Mouse (Mus musculus) lung, embryonic 16.5 days (tissue): ENCODE results near the gene Hmga2. TPM values are rescaled to one million over a fixed set of nuclear protein-coding genes. Genes with fewer than 3 reads are reported as not detected.

Experiments used
- ATAC-seq: fragments of 200-750 bp; cut with Nextera tagmentation; 2 replicates; pipeline ENCODE4 v1.8.0; 2017; ENCODE audit warnings: low read depth, mild to moderate bottlenecking, moderate library complexity
- H3K27ac ChIP-seq: fragments of 300-500 bp; sonication (generic); 2 replicates; pipeline ENCODE4 v1.5.1; 2014; ENCODE audit warnings: mild to moderate bottlenecking, control low read depth, low read length
- H3K27me3 ChIP-seq: fragments of 300-500 bp; sonication (generic); 2 replicates; pipeline ENCODE4 v1.6.1; 2014; ENCODE audit warnings: low read depth, low read length, mixed read lengths; ENCODE audit not compliant: control insufficient read depth, insufficient read depth
- H3K36me3 ChIP-seq: fragments of 300-500 bp; sonication (generic); 2 replicates; pipeline ENCODE4 v1.6.1; 2014; ENCODE audit warnings: low read length; ENCODE audit not compliant: control insufficient read depth, insufficient read depth
- H3K4me1 ChIP-seq: fragments of 300-500 bp; sonication (generic); replicated peaks from 2 replicates; pipeline ENCODE4 v1.6.1; 2014; ENCODE audit warnings: low read length, mixed read lengths; ENCODE audit not compliant: control insufficient read depth, insufficient read depth
- H3K4me2 ChIP-seq: fragments of 300-500 bp; sonication (generic); 2 replicates; pipeline ENCODE4 v1.6.1; 2014; ENCODE audit warnings: low read depth, low read length, control low read depth
- H3K4me3 ChIP-seq: fragments of 300-500 bp; sonication (generic); 2 replicates; pipeline ENCODE4 v1.5.1; 2014; ENCODE audit warnings: mild to moderate bottlenecking, low read length, control low read depth
- H3K9ac ChIP-seq: fragments of 300-500 bp; sonication (generic); 2 replicates; pipeline ENCODE4 v1.6.1; 2014; ENCODE audit warnings: low read length, control low read depth
- H3K9me3 ChIP-seq: fragments of 300-500 bp; sonication (generic); 2 replicates; pipeline ENCODE4 v1.6.1; 2016; ENCODE audit warnings: low read length; ENCODE audit not compliant: control insufficient read depth
- WGBS: fragments of 180-500 bp; shearing (Covaris S2); extraction: QIAGEN DNeasy Blood & Tissue Kit; methylation state at CpG from one replicate; pipeline ENCODE4 v1.1.7; 2014; 5-methylcytosine and 5-hydroxymethylcytosine counted together
- polyA plus RNA-seq: library from polyadenylated mRNA; unstranded; fragments of >200 nt; fragmentation: Nextera tagmentation; extraction: Ambion mirVana; gene quantifications from 2 replicates; pipeline ENCODE4 v1.2.1, GENCODE M21; 2015

Hmga2 gene
- 5.5 and 6.1 TPM in 2 replicates for polyA plus RNA-seq

DNA sequence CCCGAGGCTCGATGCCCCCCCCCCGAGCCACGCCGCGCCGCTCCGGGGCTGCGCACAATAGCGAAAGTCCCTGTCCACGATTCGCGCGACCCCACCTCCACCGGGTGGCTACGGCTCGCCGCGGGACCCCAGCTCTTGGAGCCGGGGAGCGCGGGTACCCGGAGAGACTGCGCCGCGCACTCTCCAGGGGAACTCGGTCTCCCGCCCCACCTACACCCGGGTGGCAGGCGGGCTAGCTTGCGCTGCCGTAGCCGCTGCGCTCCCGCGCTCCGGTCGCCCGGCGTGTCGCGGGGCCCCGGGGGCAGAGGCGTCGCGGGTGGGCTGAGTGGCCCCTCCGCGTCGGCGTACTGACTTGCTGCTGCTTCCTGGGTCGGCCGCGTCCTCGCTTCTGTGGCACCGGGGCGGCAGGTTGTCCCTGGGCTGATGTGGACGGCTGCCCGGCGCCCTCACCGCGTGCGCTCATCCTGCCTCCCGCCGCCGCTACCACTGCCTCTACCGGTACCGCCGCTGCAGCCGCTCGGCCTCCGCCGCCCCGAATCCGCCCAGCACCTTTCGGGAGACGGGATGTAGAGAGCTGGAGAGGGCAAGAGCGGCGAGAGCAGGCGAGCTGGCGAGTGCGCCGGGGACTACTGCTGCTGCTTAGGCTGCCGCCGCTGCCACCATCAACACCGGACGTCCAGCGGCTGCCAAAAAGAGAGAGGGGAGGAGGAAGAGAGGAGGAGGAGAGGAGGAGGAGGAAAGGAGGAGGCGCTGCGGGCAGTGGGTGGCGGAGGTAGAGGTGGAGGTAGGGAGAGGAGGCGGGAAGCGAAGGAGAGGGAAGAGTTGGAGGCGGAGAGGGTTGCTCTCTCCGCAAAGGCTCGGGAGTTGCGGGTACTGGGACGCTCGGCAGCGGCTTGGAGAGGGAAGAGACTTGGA lies at the start of gene Hmga2:
Hmga2 (minus strand) TSS at position 869 of the 915 bp plus-strand sequence.
- peak within 1 kb of the TSS; percentile 97 for H3K4me2 ChIP-seq
- no peaks in the 10 kb centered on the region for H3K9me3 ChIP-seq
- peak within 1 kb of the TSS; percentile 89 for H3K9ac ChIP-seq
- H3K4me1 ChIP-seq, result peaks cover 6% of the 10 kb centered on the region; the same call in 1 of the 2 replicates
- under 1% methylated on average over 92 of the region's 99 CpGs for WGBS
- ATAC-seq, result peak; percentile 75
- no peaks in the 10 kb centered on the region for H3K36me3 ChIP-seq
- H3K27ac ChIP-seq, result peak within 1 kb of the TSS; percentile 93
- H3K4me3 ChIP-seq, result peak within 1 kb of the TSS; percentile 79
- H3K27me3 ChIP-seq, result peaks cover 2% of the 10 kb centered on the region; the same call in 1 of the 2 replicates

DNA sequence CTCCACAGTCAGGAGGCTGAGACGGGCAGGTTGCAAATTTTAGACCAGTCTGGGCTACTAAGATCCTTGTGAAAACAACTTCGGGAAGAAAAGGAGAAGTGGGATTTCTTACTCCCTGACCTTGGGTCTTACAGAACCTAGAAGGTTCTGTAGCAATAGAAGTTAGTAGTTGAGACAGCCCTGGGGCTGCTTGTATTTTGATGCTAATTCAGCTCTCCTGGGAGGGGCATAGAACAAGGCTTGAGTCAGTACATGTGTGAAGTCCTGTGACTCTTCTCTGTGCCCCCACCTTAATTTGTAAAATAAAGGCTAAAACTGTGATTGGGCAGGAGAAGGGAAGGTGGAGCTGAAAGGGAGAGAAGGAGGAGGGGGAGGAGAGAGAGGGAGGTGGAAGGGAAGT lies 46.7 kb upstream of the Hmga2 start:
- Histone ChIP-seq H3K9ac (no peak overlapping the region), H3K27ac (no peak overlapping the region), H3K36me3 (no peaks in the 10 kb centered on the region), H3K4me2 (no peak overlapping the region), H3K9me3 (no peaks in the 10 kb centered on the region), H3K4me1 (peaks cover 2% of the 10 kb centered on the region; the same call in 1 of the 2 replicates), H3K27me3 (no peaks in the 10 kb centered on the region), H3K4me3 (no peak overlapping the region)
- 91% methylated on average over 2 of the region's 2 CpGs for WGBS
- ATAC-seq, result no peak

DNA sequence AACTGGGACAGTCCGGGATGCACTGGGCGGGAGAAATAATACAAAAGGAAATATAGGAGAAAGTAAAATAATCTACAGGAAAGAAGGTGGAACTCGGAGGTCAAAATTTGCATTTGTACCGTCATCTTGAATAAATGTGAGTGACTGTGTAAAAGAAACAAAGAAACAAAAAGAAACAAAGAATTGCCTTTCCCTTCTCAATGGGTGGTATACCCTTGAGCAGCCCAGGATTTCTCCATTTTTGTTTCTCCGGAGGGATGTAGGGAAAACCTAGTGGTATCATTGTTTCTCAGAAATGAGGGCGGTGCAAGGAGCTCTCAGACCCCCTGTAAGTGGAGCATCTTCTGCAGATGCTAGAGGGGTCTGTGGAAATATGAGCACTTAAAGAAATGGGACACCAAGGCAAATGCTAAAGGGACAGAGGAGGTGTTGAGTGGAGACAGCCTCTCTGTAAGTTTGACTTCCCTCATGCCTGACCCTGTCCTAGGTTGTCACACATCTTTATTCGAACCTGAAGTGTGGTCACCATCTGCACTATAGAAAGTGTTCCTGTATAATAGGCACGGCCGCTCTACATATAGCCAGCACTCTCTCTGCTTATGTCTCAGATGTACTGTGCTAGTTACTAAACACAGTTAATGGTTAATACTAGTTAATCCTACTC lies 45.8 kb upstream of the Hmga2 start:
- Histone ChIP-seq H3K27ac (no peak overlapping the region), H3K36me3 (no peaks in the 10 kb centered on the region), H3K4me2 (no peak overlapping the region), H3K9me3 (no peaks in the 10 kb centered on the region), H3K27me3 (no peaks in the 10 kb centered on the region), H3K9ac (no peak overlapping the region), H3K4me1 (peaks cover 2% of the 10 kb centered on the region; the same call in 1 of the 2 replicates), H3K4me3 (no peak overlapping the region)
- 85% methylated on average over 9 of the region's 9 CpGs for WGBS
- no peak for ATAC-seq

DNA sequence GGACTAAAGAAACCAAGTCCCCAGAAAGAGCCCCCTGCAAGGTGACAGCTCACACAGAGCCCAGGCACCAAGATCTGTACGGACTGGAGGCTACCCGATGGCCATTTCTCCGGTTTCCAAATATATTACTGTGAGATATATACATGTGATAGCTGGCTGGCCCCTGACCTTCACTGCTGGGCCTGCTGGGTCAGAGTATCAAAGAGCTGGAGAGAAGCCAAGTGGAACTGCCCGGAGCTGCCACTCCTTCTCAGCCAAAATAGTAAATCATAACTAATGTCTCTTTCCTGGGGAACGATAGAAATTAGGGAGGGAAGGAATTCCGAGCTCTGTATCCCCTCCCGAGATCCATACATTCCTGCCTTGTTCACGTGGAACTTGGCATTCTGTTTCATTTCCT lies 40.0 kb upstream of the Hmga2 start:
- Histone ChIP-seq H3K4me3 (no peak overlapping the region), H3K4me2 (no peak overlapping the region), H3K36me3 (no peaks in the 10 kb centered on the region), H3K27me3 (no peaks in the 10 kb centered on the region), H3K27ac (no peak overlapping the region), H3K9ac (no peak overlapping the region), H3K9me3 (no peaks in the 10 kb centered on the region), H3K4me1 (no peaks in the 10 kb centered on the region)
- 19% methylated on average over 8 of the region's 8 CpGs for WGBS
- ATAC-seq, result no peak

DNA sequence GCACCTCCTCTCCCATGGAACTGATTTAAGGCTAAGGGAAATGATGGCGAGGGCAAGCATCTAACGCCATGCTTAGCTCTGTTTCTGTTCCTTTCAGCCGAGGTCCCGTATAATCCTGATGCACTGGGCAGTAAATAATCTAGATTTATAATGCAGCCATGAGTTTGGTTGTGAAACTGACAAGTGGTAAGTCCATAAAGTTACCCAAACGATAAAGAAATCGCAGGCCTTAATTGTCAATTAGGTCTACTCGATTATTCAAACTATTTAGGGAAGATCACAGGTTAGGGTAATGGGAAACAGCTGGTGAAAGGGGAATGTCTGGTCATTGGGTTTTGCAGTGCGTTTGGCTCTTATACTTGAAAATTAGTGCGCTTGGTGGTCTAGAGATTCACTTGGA lies 37.5 kb upstream of the Hmga2 start:
- H3K4me2 ChIP-seq, result no peak overlapping the region
- no peaks in the 10 kb centered on the region for H3K27me3 ChIP-seq
- no peak overlapping the region for H3K4me3 ChIP-seq
- no peaks in the 10 kb centered on the region for H3K36me3 ChIP-seq
- 76% methylated on average over 9 of the region's 9 CpGs for WGBS
- H3K4me1 ChIP-seq, result no peaks in the 10 kb centered on the region
- no peak for ATAC-seq
- H3K9me3 ChIP-seq, result no peaks in the 10 kb centered on the region
- H3K9ac ChIP-seq, result no peak overlapping the region
- no peak overlapping the region for H3K27ac ChIP-seq

DNA sequence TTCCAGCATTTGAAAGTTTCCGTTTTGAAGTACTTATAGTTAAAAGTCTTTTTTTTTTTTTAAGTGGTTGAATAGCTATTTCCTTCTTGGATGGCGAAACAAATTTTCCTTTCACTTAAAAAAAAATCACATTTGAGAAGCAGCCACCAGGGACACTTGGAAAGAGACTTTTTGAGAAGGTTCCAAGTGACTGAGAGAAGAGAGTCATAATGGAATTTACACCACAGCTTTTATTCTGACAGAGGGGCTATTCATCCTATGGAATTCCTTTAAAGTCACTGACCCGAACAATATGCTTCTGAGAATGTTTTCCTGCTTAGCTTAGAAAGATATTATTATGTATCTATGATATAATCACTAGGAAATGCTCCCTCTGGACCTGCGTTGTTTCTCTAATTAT lies 36.7 kb upstream of the Hmga2 start:
- H3K4me3 ChIP-seq, result no peak overlapping the region
- peaks cover 6% of the 10 kb centered on the region for H3K4me1 ChIP-seq
- no peak overlapping the region for H3K9ac ChIP-seq
- no peak overlapping the region for H3K27ac ChIP-seq
- no peak; the same call in 1 of the 2 replicates for ATAC-seq
- H3K36me3 ChIP-seq, result no peaks in the 10 kb centered on the region
- H3K4me2 ChIP-seq, result 0 out of 2 replicates have a peak overlapping the region, but pooled peaks have one; percentile 14
- H3K27me3 ChIP-seq, result no peaks in the 10 kb centered on the region
- 15% methylated on average over 4 of the region's 4 CpGs for WGBS
- H3K9me3 ChIP-seq, result no peaks in the 10 kb centered on the region

DNA sequence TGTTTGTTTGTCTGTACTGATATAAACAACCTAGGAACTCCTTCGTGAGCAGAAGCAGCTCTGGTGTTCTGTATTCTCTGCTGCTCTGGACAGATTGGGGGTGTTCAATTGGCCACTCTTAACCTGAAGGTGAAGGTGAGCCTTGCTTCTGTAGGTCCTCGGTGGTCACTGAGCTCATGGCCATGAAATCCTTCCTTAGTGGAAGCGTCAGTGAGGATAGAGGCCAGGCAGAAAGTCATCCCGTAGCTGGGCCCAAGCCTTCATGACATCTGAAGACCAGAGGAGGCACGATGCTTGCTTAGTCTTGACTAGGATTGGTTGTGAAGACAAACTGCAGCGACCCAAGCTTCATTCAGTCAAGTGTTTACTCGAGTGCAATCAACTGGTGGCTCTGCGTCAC lies 35.9 kb upstream of the Hmga2 start:
- 80% methylated on average over 8 of the region's 8 CpGs for WGBS
- no peak for ATAC-seq

DNA sequence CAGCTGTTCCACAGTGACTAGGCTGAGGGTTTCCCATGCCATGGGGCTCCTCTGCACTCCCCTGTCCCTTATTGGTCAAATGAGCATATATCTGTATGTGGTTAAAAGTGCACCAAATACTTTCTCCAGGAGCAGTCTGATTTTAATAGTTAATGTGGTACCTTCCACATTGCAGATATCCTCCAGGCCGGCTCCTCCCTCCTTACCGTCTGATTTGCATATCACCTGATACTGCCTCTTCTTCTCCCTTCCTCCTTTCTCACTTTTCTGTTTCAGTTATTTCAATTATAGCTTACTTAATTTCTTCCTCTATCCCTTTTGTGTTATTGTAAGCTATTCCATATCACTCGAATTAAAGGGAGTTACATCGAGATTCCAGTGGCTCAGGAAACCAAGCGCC lies 27.7 kb upstream of the Hmga2 start:
- H3K4me2 ChIP-seq, result no peak overlapping the region
- H3K36me3 ChIP-seq, result no peaks in the 10 kb centered on the region
- no peak overlapping the region for H3K27ac ChIP-seq
- no peak for ATAC-seq
- no peaks in the 10 kb centered on the region for H3K9me3 ChIP-seq
- no peak overlapping the region for H3K4me3 ChIP-seq
- no peak overlapping the region for H3K9ac ChIP-seq
- 84% methylated on average over 5 of the region's 5 CpGs for WGBS
- H3K4me1 ChIP-seq, result peaks cover 8% of the 10 kb centered on the region
- no peaks in the 10 kb centered on the region for H3K27me3 ChIP-seq

More for the DNA sequence above, 35.9 kb upstream of the Hmga2 start:
- no peak overlapping the region for H3K27ac ChIP-seq
- no peaks in the 10 kb centered on the region for H3K9me3 ChIP-seq
- no peak overlapping the region for H3K4me2 ChIP-seq
- no peaks in the 10 kb centered on the region for H3K27me3 ChIP-seq
- H3K9ac ChIP-seq, result no peak overlapping the region
- peaks cover 8% of the 10 kb centered on the region for H3K4me1 ChIP-seq
- no peak overlapping the region for H3K4me3 ChIP-seq
- H3K36me3 ChIP-seq, result no peaks in the 10 kb centered on the region

DNA sequence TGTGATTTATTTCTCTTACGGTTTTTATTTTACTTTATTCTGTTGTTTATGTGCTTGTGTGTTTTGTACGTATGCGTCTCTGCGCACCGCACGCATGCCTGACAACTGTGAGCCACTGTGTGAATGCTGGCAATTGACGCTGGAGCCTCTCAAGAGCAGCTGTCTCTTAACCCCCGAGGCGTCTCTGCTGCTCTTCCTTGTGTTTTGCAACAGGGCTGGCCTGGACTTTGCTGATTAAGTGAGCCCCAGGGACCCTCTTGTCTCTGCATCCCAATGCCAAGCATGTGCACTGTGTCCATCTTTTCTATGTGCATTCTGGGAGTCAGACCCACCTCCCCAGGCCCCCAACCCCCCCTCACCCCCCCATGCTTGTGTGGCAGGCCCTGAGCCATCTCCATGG lies 24.5 kb upstream of the Hmga2 start:
- Histone ChIP-seq H3K27me3 (no peaks in the 10 kb centered on the region), H3K4me2 (no peak overlapping the region), H3K4me3 (no peak overlapping the region), H3K4me1 (no peaks in the 10 kb centered on the region), H3K36me3 (no peaks in the 10 kb centered on the region), H3K9me3 (no peaks in the 10 kb centered on the region), H3K9ac (no peak overlapping the region), H3K27ac (no peak overlapping the region)
- no peak for ATAC-seq
- WGBS, result 66% methylated on average over 9 of the region's 9 CpGs
